Mouse (Mus musculus) liver, adult 2 months (tissue): ENCODE data around the gene Xk.

Experiments used
- CTCF ChIP-seq: fragments of 200-500 bp; IDR thresholded peaks from 2 replicates; pipeline ENCODE4 v1.5.1; 2011; ENCODE audit warnings: low read depth, low read length, control low read depth
- POLR2A ChIP-seq: fragments of 200-500 bp; IDR thresholded peaks from 2 replicates; pipeline ENCODE4 v1.6.1; 2011; ENCODE audit warnings: low read length, control low read depth; ENCODE audit not compliant: insufficient read depth; ENCODE audit errors: extremely low read depth

GRCm38 (mm10) chrX:9272460-9273361 lies at the start of gene Xk:
- TF ChIP-seq CTCF = no peak
- TF ChIP-seq POLR2A = no peak
